Mouse (Mus musculus) right cerebral cortex, postnatal 4 days (tissue): ENCODE results near the gene Gm3159.
"Not testable (repeated sequence)": the region's sequence is repeated elsewhere in the genome, so short reads cannot be mapped to it uniquely, and the experiment has no call there.

ENCODE experiments used
- DNase-seq: peaks from one replicate; pipeline ENCODE4 v3.0.0-alpha.2; 2022

Gene Gm3159

DNA sequence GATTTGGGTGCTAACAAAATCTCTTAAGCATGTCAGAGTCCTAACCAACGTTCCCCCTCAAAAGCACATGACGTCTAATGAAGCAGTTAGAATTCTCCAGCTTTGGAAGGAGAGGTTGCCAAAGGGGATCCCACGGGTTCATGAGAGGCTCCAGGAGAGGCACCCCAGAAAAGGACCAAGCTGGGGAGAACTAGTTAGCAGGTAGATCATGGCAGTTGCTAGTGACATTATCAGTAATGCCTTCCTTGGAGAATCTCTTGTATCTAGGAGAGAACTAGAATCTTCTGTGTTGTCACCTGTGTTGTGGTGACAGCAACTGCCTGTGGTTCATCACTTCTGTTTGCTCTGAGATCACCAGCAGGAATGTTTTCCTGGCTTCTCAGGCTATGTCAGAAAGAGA is at the start of gene Gm3159:
TSS of gene Gm3159 (plus strand) at position 301 of the 400 bp plus-strand sequence.
- not testable (repeated sequence) for DNase-seq

DNA sequence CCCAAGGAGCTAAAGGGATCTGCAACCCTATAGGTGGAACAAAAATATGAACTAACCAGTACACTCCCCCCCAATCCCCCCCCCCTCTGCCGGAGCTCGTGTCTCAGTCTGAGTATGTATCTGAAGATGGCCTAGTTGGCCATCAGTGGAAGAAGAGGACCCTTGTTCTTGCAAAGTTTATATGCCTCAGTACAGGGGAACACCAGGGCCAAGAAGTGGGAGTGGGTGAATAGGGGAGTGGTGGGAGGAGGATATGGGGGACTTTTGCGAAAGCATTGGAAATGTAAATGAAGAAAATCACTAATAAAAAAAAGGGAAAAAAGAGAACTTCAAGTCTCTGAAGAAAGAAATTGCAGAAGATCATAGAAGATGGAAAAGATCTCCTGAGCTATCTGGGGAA is 28.3 kb upstream of the Gm3159 start:
- DNase-seq: not testable (repeated sequence)

DNA sequence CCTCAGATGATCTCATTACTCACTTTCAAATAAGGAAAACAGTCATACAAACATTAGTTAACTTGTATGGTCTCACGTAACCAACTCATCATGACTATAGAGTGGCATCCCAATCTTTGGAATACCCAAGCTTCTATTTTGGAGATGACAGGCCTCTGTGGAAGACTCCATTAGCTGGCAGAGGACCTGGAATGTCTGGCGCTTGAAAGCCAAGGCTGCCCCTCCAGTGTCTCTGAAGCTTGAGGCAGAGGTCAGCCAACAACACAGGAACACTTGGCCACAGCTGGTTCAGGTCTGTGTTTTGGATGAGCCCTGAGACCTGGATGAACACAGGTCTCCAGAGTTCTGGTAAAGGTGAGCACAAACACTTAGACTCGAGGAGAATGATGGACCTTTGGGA is 27.6 kb upstream of the Gm3159 start:
- not testable (repeated sequence) for DNase-seq

DNA sequence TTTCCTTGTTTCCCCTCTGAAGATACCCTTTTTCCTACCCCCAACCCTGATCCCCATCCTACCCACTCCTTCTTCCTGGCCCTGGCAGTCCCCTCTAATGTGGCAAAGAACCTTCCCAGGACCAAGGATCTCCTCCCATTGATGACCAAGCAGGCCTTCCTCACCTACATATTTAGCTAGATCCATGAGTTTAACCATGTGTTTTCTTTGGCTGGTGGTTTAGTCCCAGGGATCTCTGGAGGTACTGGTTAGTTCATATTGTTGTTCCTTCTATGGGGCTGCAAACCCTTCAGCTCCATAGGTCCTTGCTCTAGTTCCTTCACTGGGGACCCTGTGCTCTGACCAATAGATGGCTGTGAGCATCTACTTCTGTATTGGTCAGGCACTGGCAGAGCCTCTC is 19.5 kb upstream of the Gm3159 start:
- not testable (repeated sequence) for DNase-seq

DNA sequence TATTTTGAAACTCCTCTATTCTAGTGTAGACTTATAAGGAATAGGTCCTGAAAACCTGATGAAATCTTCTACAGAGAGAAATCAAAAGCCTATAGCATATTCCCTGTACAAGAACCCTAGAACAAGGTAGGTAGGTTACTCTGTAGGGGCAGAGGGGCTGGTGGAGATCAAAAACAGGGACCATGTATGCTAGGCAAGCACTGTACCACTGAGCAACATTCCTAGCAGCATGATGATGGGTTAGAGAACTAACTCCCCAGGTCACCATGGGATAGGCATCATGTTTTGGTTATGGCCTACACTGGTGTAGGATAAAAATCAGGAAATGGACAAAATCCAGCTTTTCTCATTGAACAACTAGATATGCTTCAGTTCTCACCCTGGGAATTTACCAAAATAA is 11.7 kb upstream of the Gm3159 start:
- DNase-seq: not testable (repeated sequence)

DNA sequence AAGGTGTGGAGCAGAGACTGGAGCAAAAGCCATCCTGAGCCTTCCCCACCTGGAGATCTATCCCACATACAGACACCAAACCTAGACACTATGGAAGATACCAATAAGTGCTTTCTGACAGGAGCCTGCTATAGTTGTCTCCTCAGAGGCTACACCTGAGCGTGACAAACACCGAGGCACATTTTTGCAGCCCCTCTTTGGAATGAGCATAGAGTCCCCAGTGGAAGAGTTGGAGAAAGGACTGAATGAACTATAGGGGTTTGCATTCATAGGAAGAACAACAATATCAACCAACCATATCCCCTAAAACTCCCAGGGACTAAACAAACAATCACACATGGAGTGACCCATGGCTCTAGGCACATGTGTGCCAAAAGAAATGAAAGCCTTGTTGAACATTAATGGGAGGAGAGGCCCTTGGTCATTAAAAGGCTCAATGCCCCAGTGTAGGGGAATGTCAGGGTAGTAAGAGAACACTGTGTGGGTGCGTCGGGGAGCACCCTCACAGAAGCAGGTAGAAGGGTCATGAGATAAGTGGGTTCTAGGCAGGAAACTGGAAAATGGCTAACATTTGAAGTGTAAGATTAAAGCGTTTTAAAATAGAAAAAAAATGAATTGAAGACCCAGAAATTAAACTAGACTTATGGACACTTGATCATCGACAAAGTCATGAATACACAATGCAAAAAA is 4.3 kb upstream of the Gm3159 start:
- DNase-seq: not testable (repeated sequence)

DNA sequence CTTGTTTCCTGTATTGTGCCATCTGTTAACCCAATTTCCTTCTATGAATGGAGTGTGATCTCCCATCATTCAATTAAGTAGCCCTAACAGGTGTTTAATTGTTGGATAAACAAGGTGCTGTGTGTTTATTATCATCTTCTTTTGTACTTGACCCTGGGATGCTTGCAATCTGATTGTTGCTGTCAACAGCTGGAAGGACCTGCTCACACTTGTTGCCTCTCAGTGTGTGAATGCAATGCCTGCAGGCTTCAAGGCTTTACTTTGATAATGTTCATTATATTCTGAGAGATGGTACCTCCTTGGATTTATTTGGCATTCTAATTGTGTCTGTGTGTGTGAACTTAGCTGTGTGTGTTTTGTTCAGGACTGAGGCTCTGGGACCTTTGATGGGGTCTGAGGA is 1.3 kb downstream of the Gm3159 start:
- DNase-seq: not testable (repeated sequence)

DNA sequence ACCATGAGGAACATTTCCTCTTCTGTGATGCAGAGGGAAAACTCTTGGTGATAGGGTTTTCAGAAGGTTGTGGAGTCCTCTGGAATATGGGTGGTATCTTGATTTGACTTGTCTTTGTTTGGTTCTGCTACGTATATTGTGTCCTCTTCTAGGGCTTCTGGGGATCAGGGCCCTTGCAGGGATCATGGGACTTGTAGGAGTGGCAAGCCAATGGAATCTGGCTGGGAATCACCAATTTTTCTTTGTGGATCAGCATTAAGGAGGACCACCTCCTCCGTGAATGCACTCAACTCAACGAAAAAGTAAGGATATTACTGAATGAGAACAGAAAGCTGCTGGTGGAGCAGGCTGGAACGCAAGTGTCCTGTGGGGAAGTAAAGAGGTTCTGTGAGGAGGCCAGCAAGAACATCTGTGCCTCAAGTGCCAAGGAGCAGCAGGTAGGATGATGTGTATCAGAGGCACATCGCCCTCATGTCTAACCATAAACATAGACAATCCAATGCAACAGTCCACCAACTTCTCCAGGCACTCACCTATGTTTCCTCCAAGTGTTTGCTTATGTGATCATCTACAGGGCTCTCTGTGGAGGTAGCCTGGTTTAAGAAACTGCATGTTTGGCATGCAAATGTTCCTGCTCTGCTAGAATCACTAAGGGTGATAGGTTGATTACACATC is 2.9 kb downstream of the Gm3159 start:
- not testable (repeated sequence) for DNase-seq

DNA sequence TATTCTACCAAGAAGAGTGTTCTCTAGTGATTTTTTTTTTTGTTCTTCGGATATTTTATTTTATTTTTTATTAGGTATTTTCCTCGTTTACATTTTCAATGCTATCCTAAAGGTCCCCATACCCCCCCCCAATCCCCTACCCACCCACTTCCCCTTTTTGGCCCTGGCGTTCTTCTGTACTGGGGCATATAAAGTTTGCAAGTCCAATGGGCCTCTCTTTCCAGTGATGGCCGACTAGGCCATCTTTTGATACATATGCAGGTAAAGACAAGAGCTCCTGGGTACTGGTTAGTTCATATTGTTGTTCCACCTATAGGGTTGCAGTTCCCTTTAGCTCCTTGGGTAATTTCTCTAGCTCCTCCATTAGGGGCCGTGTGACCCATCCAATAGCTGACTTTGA is 3.9 kb downstream of the Gm3159 start:
- DNase-seq: not testable (repeated sequence)

DNA sequence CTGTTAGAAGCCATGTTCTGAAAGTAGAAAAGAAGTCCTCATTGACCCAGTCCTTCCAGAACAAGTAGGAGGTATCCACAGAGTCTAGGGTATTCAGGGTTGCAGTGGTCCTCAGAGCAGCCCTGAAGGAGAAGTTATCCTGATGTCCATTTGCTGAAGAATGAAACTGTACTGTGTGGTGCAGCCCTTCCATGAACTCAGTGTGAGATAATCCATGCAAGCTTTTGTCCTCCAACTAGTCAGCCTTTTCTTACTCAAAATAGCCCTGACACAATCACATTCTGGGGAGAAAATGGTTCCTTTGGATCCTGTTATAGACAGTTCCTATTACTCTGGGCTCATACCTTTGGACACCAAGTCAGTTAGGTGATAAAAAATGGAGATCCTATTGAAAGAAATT is 6.5 kb downstream of the Gm3159 start:
- not testable (repeated sequence) for DNase-seq

DNA sequence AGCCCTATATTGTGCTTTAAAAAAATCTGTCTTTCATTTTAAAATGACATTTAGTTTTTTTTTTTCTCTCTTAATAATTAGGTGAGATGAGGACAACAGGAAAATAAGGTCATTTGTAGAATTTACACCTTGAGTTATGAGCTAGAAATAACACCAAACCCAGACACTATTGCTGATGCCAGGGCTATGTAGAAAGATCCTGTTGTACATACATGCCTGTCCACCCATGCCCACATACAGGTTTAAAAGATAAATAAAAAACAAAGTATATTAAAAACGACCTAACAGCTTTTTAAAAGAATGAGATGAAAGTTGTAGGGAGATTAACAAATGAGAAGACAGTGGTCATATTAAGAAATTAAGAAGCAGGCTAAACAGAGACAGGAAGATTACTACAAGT is 12.6 kb downstream of the Gm3159 start:
- not testable (repeated sequence) for DNase-seq

DNA sequence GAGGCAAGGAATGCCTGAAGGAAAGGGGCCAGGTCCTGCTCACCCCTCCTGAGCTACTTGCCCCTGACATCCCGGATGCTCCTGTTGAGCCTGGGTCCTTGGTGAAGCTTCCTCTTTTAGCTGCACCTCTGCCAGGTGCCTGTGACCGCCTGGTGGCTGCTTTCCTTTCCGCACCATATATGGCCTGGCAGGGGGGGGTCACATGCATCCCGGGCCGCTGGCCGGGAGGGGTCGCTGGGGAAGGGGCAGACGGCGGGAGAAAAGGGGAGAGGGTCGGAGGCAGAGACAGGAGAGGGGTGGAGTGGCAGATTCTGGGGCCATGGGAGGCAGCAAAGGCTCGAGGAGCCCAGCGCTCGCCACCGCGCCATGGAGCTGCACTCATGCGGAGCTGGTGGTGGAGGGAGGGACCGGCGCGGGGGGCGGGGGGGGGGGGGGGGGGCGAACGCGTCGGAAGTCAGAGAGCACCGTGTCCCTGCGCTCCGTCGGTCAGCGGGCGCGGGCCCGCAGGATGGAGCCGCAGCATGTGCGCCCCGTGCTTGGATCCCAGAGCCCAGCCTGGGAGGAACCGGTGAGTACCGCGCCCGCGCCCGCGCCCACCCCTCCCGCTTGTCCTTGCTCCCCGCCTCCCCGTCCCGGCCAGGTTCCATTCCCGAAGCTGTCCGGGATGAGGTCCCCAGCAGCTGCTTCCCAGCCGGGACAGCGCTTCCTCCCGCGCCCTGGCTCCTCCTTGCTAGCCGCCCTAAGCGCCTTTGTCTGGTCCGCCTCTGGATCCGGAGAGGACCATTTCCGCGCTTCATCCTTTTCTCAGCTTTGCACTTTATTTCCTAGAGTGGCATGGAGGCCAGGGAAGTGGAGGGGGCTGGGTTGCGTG is 17.9 kb downstream of the Gm3159 start, which contains the start of gene Gm3164:
TSS of gene Gm3164 (plus strand) at position 484 of the 871 bp plus-strand sequence.
- peak; percentile 68 for DNase-seq

DNA sequence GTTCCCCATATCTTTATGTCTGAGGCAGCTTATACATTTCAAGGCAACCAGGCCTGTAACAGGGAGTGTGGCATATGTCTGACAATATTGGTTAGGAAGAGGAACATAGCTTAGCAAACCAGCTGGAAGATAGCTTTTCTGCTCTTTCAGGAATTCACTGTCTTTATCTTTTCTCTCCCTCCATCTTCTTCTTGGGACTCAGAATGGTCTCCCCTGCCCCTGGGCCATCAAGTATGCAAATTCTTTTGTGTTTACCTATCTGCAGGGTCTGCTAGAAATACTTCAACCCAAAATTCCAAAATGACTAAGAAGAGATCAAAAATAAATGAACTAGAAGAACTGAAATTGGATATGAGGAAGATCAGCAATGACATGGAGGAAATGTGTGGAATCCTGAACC is 33.4 kb downstream of the Gm3159 start, which contains the start of gene Gm3173:
TSS of gene Gm3173 (plus strand) at position 301 of the 400 bp plus-strand sequence.
- DNase-seq: not testable (repeated sequence)
